Mouse (Mus musculus): ENCODE results near the gene Slc25a22.

GRCm38 (mm10) chr7:141451928-141452327 is 14.2 kb upstream of the Slc25a22 start:
- TF ChIP-seq EP300 (optimal IDR thresholded peaks at IDR 0.05) (no peak), CTCF (IDR thresholded peaks at IDR 0.05; ENCODE audit: low read depth) (no peak)

Data from stomach, postnatal 0 days (tissue).